Mouse (Mus musculus): ENCODE data around the gene Ier3. TPM values are rescaled to one million over a fixed set of nuclear protein-coding genes. Genes with fewer than 3 reads are reported as not detected.
"Not testable (repeated sequence)": the region's sequence is repeated elsewhere in the genome, so short reads cannot be mapped to it uniquely, and the experiment has no call there.

Ier3 gene
- total RNA-seq, 4 experiments from 2014 or later: 31.3 to 64.3 (median 38.9) TPM

DNA sequence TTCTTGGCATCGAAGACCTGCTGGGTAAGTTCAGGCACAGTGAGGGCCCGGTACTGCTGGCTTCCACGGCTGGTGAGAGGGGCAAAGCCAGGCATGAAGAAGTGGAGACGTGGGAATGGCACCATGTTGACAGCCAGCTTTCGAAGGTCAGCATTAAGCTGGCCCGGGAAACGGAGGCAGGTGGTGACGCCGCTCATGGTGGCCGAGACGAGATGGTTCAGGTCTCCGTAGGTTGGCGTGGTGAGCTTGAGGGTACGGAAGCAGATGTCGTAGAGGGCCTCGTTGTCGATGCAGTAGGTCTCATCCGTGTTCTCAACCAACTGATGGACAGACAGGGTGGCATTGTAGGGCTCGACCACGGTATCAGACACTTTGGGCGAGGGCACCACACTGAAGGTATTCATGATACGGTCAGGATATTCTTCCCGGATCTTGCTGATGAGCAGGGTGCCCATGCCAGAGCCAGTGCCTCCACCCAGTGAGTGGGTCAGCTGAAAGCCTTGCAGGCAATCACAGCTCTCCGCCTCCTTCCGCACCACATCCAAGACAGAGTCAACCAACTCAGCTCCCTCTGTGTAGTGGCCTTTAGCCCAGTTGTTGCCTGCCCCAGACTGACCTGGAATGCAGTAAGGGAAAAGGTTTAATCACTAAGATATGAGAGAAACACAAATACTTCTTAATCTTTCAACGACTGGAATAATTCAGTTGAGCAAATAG, 14.1 kb downstream of the Ier3 start:
- DNase-seq (ENCODE audit: low spot score): no peak

DNA sequence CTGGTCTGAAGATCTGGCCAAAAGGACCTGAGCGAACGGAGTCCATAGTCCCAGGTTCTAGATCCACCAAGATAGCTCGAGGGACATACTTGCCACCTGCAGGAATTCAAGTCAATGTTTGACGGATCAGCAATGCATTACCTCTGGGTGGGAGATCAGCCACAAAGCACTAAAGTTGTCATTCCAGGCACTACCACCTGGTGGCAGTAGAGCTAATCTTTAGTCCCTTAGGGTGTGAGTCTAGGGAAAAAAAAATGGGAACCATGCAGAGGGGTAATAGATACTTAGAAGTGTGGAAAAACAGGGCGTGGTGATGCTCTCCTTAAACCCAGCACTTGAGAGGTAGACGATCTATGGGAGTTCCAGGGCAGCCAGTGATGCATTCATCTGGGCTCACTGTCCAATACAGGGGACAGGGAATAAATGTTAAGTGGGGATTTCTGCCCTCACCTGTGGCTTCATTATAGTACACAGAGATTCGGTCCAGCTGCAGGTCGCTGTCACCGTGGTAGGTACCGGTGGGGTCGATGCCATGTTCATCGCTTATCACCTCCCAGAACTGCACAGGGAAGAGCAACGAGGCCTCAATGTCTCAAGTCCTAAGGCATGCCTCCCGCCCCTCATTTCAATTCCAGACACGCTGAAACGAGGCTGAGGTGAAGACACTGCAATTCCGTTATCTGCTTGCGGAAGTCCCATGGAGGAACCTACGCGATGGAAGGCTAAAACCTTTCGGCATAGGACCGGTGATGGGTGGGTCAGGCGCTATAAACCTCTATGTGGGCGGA, 14.9 kb downstream of the Ier3 start:
- peak; percentile 89 for DNase-seq (ENCODE audit: low spot score)

DNA sequence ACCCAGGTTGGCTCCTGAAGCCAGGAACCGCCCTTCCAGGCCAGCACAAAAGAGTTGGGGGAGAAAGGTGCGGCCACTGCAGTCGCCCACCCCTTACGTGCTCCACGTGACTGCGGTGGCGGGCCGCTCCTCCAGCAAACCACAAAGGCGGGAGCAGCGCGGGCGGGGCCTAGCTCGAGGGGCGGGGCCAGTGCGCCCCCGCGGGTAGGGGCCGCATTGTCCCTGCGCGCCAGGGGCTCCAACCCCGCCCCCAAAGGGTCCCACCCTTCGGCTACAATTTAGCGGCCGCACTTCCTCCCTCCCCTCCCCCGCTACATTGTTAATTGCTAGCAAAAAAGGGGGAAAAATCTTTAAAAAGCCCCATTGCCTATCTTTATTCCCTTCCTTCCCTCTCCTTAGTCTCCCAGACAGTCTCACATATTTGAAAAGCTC, 15.5 kb downstream of the Ier3 start:
- peak; percentile 86 for DNase-seq (ENCODE audit: low spot score)

DNA sequence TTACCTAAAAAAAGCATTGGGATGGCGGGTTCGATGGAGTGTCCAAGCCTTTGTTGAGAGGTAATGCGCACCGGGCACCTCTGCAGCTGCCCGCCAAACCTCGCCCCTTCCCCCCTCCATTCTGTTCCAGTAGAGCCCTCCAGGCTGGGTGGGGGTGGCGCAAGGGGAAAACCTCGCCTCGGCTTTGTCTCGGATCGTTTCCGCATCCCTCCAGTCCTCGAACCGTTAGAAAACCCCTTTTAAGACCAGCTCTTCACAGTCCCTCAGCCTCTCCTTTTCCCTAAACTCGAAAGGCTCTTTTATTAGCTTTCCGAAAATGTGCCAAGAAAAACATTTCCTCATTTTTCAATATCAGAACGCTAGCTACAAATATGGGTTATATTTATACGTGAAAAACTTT, 16.0 kb downstream of the Ier3 start:
- DNase-seq (ENCODE audit: low spot score): no peak

DNA sequence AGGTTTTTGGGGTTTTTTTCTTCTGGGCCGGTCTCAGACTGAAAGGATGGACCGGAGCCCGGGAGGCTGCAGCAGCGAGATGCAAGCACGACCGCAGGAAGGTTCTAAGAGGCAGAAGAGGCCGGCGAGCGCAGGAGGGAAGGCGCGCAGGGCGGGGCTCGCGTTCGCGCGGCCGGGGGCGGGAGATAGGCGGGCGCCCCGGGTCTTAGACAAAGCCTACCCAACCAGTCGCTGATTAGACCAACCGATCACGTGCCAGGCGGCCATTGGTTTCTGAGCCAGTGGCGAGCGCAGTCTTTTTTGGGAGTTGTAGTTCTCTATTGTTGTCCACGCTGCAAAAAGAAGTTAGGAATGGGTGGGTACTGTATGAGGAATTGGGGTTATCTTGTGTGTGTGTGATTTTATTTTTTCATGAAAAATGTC, 16.6 kb downstream of the Ier3 start, which contains the start of gene Tubb5:
Tubb5 (minus strand) TSS at position 185 of the 423 bp plus-strand sequence.
- peak; percentile 97 for DNase-seq (ENCODE audit: low spot score)

DNA sequence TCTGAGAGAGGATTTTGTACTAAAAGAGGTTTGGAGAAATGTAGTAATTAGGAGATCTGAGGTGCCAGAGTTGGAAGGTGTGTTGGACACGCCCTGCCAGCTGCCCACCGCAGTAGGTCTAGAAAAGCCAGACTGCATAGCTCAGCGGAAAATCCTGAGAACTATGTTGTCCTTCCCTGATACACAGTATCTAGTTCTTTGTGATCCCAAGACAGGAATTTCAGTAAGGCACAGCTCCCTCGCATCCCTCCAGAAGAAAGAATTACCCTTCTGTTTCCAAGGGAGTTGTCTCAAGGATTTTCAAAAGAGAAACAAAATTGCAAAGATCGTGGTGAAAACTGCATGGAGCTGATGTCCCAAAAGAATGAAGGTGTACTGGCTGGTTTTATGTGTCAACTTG, 17.1 kb downstream of the Ier3 start:
- DNase-seq (ENCODE audit: low spot score): no peak

DNA sequence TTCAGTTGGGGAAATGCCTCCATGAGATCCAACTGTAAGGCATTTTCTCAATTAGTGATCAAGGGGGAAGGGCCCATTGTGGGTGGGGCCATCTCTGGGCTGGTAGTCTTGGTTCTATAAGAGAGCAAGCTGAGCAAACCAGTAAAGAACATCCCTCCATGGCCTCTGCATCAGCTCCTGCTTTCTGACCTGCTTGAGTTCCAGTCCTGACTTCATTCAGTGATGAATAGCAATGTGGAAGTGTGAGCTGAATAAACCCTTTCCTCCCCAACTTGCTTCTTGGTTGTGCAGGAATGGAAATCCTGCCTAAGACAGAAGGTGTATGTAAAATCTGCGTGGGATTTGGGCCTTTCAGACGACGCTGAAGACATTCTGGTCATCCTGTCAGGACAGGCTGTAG, 17.5 kb downstream of the Ier3 start:
- DNase-seq (ENCODE audit: low spot score): not testable (repeated sequence)

DNA sequence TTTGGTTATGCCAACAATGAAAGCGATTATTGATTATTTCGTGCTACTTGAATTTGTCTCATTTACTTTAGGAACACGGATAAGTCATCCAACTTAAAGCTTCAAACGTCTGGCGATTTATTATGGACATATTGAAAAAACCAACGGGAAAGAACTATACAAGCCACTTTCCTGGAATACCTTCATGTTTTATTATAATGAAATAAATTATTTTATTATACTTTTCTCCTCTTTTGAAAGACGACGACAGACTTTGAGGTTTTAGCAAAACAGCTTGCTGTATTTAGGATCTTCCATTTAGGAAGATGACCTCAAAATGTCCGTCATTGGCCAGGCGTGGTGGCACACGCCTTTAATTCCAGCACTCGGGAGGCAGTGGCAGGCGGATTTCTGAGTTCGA, 19.1 kb downstream of the Ier3 start:
- no peak for DNase-seq (ENCODE audit: low spot score)

DNA sequence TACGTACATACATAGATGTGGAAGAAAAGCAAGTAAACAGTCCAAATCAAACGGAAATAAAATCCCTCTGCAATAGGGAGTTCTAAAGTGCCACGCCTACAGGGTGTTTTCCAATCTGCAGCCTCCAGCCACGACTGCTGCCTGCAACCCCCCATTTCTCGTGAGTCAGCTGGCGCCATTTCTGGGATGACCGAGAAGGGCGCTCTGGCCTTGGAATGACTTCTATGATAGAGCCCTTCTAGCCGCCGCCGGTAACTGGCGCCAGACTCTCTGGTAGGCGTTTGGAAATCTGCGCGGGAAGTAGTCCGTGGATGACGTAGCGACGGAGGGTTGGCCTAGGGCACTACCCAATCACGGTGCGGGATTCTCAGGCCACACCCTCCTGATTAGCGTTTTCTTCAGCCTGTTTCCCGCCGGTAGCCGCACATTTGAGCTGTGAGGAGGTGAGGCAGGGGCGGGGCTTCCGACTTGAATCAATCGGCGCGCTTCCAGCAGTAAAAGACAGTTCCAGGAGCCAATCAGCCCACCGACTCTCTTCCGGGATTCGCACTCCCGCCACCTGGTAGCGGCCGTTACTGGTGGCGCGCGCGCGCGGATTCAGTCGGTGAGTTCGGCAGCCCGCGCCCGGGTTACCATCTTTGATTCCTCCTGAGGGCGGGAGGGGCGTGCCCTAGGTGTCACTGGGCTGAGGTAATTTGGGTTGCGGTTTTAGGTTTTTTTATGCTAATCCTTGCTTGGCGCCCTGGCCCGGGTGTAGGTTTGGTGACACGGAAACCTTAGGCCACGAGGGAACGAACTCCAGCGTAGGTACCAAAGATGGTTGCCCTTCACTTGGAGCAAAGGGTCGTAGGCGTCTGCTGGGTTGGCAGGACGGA, 19.8 kb downstream of the Ier3 start, which contains the start of gene Mdc1:
Mdc1 (plus strand) TSS at position 440 of the 875 bp plus-strand sequence.
- peak; percentile 100 for DNase-seq (ENCODE audit: low spot score)

DNA sequence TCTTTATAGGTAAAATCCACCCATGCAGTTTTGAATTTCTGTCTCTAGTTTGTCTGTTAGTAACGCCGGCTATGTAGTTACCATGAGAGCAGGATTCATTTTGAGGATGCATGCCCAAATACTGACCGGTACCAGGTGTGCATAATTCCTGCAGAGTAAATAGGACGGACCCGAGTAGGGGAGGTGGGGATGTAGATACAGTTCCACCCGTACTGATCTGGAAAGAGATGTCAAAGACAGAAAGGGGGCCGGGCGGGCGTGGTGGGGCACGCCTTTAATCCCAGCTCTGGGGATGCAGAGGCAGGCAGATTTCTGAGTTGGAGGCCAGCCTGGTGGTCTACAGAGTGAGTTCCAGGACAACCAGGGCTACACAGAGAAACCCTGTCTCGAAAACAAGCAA, 20.5 kb downstream of the Ier3 start:
- DNase-seq (ENCODE audit: low spot score): no peak

DNA sequence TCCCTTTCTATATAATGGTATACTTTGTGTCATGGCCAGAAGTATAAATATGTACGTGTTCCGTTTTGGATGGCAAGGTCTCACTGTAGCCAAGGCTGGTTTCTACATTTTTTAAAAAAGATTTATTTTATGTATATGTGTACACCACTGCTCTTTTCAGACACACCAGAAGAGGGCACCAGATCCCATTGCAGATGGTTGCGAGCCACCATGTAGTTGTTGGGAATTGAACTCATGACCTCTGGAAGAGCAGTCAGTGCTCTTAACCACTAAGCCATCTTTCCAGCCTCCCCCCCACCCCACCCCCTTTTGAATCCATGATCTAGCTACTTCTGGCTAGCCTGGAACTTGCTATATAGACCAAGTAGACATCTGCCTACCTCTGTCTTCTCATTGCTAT, 22.0 kb downstream of the Ier3 start:
- no peak for DNase-seq (ENCODE audit: low spot score)

DNA sequence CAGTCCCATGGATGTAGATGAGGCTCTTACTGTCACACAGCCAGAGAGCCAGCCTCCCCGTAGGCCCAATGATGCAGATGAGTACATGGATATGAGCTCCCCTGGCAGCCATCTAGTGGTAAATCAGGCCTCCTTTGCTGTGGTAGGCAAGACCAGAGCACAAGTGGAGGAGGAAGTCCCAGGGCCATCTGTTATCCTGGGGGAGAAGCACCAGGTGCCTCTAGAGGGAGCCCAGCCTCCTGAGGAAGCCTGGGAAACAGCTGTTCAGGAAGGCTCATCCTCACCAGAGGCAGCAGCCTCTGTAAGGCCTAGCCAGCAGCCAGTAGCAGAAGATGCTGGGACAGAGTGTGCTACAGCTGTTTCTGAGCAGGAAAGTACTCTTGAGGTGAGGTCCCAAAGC, 26.6 kb downstream of the Ier3 start:
- DNase-seq (ENCODE audit: low spot score): no peak

DNA sequence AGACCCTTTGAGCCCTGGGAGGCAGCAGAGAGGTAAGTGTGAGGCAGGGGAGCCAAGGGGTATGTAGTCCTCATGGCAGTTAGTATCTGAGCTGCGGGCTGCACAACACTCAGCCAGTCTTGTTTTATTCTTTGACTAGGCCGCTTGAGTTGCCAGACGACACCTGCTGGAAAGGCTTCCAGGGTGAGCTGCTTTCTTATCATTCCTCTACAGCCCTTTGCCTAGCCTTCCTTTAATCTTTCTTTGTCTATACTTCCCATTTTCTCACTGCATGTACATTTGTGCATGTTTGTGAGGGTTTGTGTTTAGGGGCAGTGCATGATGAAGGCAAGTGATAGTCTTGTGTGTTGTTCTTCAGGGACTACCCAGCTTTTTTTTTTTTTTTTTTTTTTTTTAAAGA, 29.5 kb downstream of the Ier3 start:
- DNase-seq (ENCODE audit: low spot score): no peak

DNA sequence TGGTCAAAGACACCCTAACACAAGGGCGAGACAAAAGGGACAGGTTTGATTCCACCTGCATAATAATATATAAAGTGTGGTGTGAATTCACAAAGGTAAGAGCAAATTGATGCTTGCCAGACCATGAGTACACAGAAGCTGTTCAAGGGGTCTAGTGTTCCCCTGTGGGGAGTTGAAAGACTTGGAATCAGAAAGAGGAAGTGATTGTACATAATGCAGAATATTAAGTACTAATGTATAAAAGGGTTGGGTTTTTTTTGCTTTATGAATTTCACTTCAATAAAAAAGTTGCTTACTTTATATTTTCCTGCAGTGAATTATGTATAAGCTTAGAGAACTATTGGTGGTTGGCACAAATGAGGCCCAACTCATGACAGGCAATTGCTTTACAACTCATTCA, 37.9 kb downstream of the Ier3 start:
- DNase-seq (ENCODE audit: low spot score): no peak

DNA sequence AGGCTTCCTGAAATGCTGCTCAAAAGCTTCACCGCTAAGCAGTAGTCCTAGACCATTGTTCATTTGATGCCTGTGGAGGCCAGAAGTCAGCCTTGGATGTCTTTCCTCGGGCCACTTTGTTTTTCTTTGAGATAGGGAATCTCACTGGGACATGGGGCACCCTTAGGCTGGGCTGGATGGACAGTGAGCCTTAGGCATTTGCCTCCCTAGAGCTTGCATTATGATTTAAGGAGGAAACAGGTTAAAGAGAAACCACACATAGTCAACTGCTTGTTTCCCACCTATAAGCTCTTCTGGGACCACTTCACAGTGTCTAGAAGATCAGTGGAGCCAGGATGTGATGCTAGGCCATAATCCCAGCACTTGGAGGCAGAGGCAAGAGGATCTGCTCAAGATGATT, 38.4 kb downstream of the Ier3 start:
- DNase-seq (ENCODE audit: low spot score): no peak

DNA sequence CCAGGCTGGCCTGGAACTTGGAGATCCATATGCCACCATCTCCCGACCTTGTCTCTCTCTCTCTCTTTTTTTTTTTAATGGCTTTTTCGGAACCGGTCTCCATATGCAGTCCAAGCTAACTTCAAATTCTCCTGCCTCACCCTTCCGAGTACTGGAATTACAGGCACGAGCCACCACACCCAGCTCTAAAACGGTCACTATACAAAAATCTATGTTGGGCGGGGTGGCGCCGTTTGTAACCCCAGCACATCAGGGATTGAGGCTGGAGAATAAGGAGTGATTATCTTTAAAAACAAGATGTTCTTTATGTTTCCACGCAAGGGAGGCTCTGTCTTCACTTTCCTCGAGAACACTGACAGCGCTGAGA, 39.3 kb downstream of the Ier3 start:
- DNase-seq (ENCODE audit: low spot score): no peak

DNA sequence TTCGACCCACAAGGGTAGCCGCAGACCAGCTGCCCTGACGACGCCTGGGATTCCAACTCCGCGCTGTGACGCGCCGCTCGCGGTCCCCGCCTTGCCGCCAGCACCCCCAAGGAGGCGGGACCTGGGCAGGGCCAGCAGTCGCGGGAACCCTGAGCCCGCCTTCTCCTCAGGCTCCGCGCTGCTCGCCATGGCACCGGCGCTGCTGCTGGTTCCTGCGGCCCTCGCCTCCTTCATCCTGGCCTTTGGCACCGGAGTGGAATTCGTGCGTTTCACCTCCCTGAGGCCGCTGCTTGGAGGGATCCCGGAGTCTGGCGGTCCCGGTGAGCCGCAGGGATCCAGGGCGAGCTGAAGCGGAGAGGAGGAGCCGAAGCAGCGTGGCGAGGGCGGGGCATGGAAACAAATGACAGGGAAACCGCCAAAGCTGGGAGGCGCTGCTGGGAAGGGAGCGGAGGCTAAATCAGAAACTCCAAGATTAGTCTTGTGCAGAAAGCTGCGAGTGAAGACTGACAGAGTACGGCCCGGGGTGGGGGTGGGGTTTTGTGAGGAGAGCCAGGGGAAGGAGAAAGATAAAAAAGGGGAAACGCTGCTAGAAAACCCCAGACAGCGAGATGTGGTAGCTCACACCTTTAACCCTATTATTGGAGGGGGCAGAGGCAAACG, 39.8 kb downstream of the Ier3 start, which contains the start of gene Nrm:
Nrm (plus strand) TSS at position 121 of the 660 bp plus-strand sequence.
- peak; percentile 95 for DNase-seq (ENCODE audit: low spot score)

DNA sequence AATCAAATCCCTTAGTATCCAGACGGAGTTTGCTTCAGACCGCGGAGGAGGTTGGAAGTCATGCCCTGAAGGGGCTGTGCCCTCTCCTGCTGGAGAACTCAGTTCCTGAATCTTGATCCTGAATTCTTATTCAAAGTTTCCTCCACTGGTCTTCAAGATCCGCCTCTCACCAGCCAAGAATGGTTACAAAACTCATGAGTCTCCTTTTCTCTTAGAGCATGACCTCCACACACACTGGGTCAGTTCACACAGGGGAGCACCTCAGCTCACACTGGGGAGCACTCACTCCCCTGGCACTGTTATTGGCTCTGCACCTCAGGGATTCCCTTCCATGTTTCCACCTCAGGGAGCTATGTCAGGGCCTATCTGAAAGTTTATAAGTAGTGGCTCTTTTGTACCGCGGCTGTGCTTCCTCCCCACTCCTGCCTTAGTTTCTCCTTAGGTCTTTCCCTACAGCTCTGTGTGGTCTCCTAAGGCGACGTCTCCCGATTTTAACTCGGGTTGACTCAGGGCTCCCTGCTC, 43.4 kb downstream of the Ier3 start:
- no peak for DNase-seq (ENCODE audit: low spot score)

DNA sequence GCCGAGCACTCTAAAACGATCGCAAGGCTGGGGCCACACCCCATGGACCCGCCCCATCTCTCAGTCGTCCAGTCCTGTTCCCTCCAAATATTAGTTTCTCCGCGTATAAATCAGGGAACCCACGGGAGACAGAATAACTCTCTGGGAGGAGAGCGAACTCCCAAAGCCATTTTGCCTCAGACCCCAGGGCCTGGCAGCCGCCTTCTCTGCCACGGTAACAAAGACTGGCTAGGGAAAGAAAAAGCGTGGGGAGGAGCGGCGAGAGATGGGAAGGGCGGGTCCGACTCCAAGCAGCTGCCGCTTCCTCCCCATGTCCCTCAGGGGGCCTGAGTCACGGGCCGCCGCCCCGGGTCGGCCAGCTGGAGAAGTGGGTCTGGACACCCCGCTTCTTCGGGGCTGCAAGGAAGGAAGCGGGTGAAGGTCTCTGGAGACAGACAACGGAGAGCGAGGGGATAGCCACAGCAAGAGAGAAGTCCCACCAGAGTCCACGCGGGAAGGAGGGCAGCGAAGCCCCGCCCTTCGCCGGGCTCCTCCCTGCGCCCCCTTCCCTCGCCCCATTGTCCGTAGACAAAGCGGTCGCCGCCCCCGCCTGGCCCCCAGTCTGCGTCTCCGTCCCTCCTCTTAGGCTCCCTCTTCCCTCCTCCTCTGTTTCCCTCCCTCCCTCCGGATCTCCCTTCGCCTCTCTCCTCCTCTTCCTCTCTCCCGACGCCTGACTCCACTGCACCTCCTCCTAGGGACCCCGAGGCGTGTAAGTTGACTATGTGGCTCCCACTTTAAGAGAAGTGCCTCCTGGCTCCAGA, 44.2 kb downstream of the Ier3 start, which contains the start of gene Ppp1r18:
Ppp1r18 (plus strand) TSS at position 113 of the 800 bp plus-strand sequence.
- DNase-seq (ENCODE audit: low spot score): peak; percentile 87

DNA sequence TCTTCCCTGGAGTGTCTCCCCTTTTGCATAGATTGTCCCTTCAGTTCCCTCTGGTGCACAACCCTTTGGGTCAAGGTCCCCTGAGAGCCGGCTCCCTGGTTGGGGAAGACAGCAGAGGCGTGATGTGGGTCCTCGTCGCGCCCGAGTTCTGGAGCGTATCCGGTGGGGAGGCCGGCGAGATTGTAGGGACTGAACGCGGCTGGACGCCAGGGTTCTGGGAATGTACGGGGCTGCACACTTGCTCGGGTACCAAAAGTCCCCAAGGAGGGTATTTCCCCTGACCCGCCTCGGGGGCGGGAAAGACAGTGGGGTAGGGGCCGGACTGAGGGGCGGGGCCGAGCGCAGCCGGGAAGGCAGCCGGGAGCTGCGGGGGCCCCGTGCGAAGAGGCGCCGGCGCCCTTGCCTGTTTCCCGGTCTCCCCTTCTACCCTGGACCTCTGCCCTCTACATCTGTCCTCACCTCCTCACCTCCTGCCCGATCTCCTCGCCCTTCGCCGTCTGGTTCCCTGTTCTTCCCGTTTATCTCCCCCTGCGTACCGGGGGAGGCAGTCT, 44.9 kb downstream of the Ier3 start:
- no peak for DNase-seq (ENCODE audit: low spot score)

Measured in heart, adult 8-10 months (tissue).